Mouse (Mus musculus): ENCODE measurements around the gene Gm29776.

Gene Gm29776

GRCm38 (mm10) chr14:54698733-54699132 lies at the start of gene Gm29776:
TSS of gene Gm29776 (minus strand) at chr14:54698833.
- no peak for DNase-seq (ENCODE audit: low spot score)

- no peak for DNase-seq (ENCODE audit: low spot score)
These were observed 47.4 kb upstream of the Gm29776 start for GRCm38 (mm10) chr14:54746038-54746437.

- no peak for DNase-seq (ENCODE audit: low spot score)
These were observed 45.8 kb upstream of the Gm29776 start for GRCm38 (mm10) chr14:54744473-54744872.

- peak; percentile 46 for DNase-seq (ENCODE audit: low spot score)
These were observed 43.7 kb upstream of the Gm29776 start for GRCm38 (mm10) chr14:54742375-54742774.

- DNase-seq (ENCODE audit: low spot score), result no peak
These were observed 43.1 kb upstream of the Gm29776 start for GRCm38 (mm10) chr14:54741721-54742120.

GRCm38 (mm10) chr14:54737634-54738033 lies 39.0 kb upstream of the Gm29776 start:
- DNase-seq (ENCODE audit: low spot score), result no peak

GRCm38 (mm10) chr14:54736555-54737552 lies 38.2 kb upstream of the Gm29776 start:
- DNase-seq (ENCODE audit: low spot score), result no peak

GRCm38 (mm10) chr14:54735221-54735620 lies 36.6 kb upstream of the Gm29776 start:
- no peak for DNase-seq (ENCODE audit: low spot score)

- DNase-seq (ENCODE audit: low spot score), result no peak
These were observed 35.4 kb upstream of the Gm29776 start for GRCm38 (mm10) chr14:54734004-54734403.

- no peak for DNase-seq (ENCODE audit: low spot score)
These were observed 33.6 kb upstream of the Gm29776 start for GRCm38 (mm10) chr14:54732206-54732605.

- no peak for DNase-seq (ENCODE audit: low spot score)
These were observed 31.7 kb upstream of the Gm29776 start for GRCm38 (mm10) chr14:54730305-54730704.

GRCm38 (mm10) chr14:54728823-54729653 lies 30.4 kb upstream of the Gm29776 start:
- no peak for DNase-seq (ENCODE audit: low spot score)

- DNase-seq (ENCODE audit: low spot score), result no peak
These were observed 28.9 kb upstream of the Gm29776 start for GRCm38 (mm10) chr14:54727565-54727964.

- no peak for DNase-seq (ENCODE audit: low spot score)
These were observed 25.4 kb upstream of the Gm29776 start for GRCm38 (mm10) chr14:54724049-54724448.

- no peak for DNase-seq (ENCODE audit: low spot score)
These were observed 23.1 kb upstream of the Gm29776 start for GRCm38 (mm10) chr14:54721711-54722110.

GRCm38 (mm10) chr14:54720654-54721350 lies 22.2 kb upstream of the Gm29776 start:
- no peak for DNase-seq (ENCODE audit: low spot score)

- no peak for DNase-seq (ENCODE audit: low spot score)
These were observed 21.4 kb upstream of the Gm29776 start for GRCm38 (mm10) chr14:54720041-54720440.

- DNase-seq (ENCODE audit: low spot score), result no peak
These were observed 16.8 kb upstream of the Gm29776 start for GRCm38 (mm10) chr14:54715402-54715801.

GRCm38 (mm10) chr14:54714617-54715081 lies 16.0 kb upstream of the Gm29776 start:
- DNase-seq (ENCODE audit: low spot score), result peak; percentile 48

GRCm38 (mm10) chr14:54714121-54714520 lies 15.5 kb upstream of the Gm29776 start:
- peak; percentile 53 for DNase-seq (ENCODE audit: low spot score)

- DNase-seq (ENCODE audit: low spot score), result no peak
These were observed 14.2 kb upstream of the Gm29776 start for GRCm38 (mm10) chr14:54712861-54713260.

GRCm38 (mm10) chr14:54712074-54712473 lies 13.4 kb upstream of the Gm29776 start, which contains the start of gene Cebpe:
TSS of gene Cebpe (minus strand) at chr14:54712174.
- DNase-seq (ENCODE audit: low spot score), result no peak

All from testis, postnatal 14 days (tissue).